Mouse (Mus musculus): ENCODE measurements around the gene Pde8b. TPM values are rescaled to one million over a fixed set of nuclear protein-coding genes. Genes with fewer than 3 reads are reported as not detected.

Pde8b gene
- polyA plus RNA-seq, 1 experiment: 1.2 TPM

GRCm38 (mm10) chr13:95058885-95059284, 191.3 kb downstream of the Pde8b start:
- Histone ChIP-seq H3K27me3 (ENCODE audit: control insufficient read depth, insufficient read depth, low read length, poor library complexity, severe bottlenecking) (no peaks in the 10 kb centered on the region), H3K9ac (ENCODE audit: low read depth, poor library complexity, severe bottlenecking) (no peak overlapping the region), H3K36me3 (ENCODE audit: control insufficient read depth, insufficient read depth, low read length, poor library complexity, severe bottlenecking) (no peaks in the 10 kb centered on the region), H3K4me1 (ENCODE audit: control insufficient read depth, insufficient read depth, low read length) (no peaks in the 10 kb centered on the region), H3K9me3 (replicated peaks; ENCODE audit: control insufficient read depth, insufficient read depth, low read length, poor library complexity, severe bottlenecking) (no peaks in the 10 kb centered on the region), H3K4me3 (ENCODE audit: low read depth, low read length) (no peak overlapping the region), H3K27ac (ENCODE audit: insufficient read depth, low read length) (no peak overlapping the region)
- TF ChIP-seq POLR2A (IDR thresholded peaks at IDR 0.05; ENCODE audit: insufficient read depth, low read length) (no peak), CTCF (IDR thresholded peaks at IDR 0.05; ENCODE audit: low read depth, low read length) (no peak), EP300 (IDR thresholded peaks at IDR 0.05; ENCODE audit: insufficient read depth, low read depth, low read length) (no peak)

DNA sequence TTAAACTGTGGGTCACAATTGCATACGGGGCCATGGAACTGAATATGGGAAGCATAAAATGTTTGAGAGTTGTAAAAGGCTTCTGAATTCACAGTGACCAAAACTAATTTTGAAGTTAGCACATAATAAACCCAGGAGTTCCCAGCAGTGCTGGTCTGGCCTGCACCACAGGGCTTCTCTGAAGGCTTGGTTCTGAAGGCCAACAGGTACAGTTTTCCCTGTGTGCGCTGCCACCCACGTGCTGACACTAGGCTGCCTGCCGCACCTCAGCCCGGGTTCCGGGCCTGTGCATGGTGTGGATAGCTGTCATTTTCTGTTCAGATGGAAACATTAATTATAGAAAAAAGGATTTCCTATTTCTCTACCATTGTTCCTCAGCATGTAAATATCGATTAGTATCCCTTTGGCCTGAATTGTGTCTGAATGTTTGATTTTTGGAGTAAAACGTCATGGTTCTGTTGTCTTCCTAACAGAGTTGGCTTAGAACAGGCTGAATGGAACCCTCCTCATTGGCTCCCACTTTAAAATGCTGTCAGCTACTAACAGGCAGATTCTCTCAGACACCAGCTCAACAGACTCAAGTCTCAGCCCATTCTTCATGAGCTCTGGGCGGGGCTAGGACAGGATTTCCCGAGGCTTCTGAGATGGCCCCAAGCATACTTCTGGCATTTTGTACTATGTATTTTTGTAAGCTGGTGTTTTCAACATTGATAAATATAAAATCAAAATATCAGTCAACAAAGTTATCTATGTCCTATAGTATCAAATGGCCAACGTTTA, 193.4 kb downstream of the Pde8b start:
- Histone ChIP-seq H3K4me3 (ENCODE audit: low read depth, low read length) (no peak overlapping the region), H3K9me3 (replicated peaks; ENCODE audit: control insufficient read depth, insufficient read depth, low read length, poor library complexity, severe bottlenecking) (no peaks in the 10 kb centered on the region), H3K4me1 (ENCODE audit: control insufficient read depth, insufficient read depth, low read length) (no peaks in the 10 kb centered on the region), H3K9ac (ENCODE audit: low read depth, poor library complexity, severe bottlenecking) (no peak overlapping the region), H3K36me3 (ENCODE audit: control insufficient read depth, insufficient read depth, low read length, poor library complexity, severe bottlenecking) (no peaks in the 10 kb centered on the region), H3K27me3 (ENCODE audit: control insufficient read depth, insufficient read depth, low read length, poor library complexity, severe bottlenecking) (no peaks in the 10 kb centered on the region), H3K27ac (ENCODE audit: insufficient read depth, low read length) (no peak overlapping the region)
- TF ChIP-seq EP300 (IDR thresholded peaks at IDR 0.05; ENCODE audit: insufficient read depth, low read depth, low read length) (no peak), CTCF (IDR thresholded peaks at IDR 0.05; ENCODE audit: low read depth, low read length) (no peak), POLR2A (IDR thresholded peaks at IDR 0.05; ENCODE audit: insufficient read depth, low read length) (no peak)

- no peaks in the 10 kb centered on the region for H3K27me3 ChIP-seq (ENCODE audit: control insufficient read depth, insufficient read depth, low read length, poor library complexity, severe bottlenecking)
- no peak overlapping the region for H3K9ac ChIP-seq (ENCODE audit: low read depth, poor library complexity, severe bottlenecking)
- H3K9me3 ChIP-seq (replicated peaks; ENCODE audit: control insufficient read depth, insufficient read depth, low read length, poor library complexity, severe bottlenecking): no peaks in the 10 kb centered on the region
- no peak overlapping the region for H3K4me3 ChIP-seq (ENCODE audit: low read depth, low read length)
- no peaks in the 10 kb centered on the region for H3K36me3 ChIP-seq (ENCODE audit: control insufficient read depth, insufficient read depth, low read length, poor library complexity, severe bottlenecking)
- no peak overlapping the region for H3K27ac ChIP-seq (ENCODE audit: insufficient read depth, low read length)
- H3K4me1 ChIP-seq (ENCODE audit: control insufficient read depth, insufficient read depth, low read length): no peaks in the 10 kb centered on the region
- TF ChIP-seq CTCF (IDR thresholded peaks at IDR 0.05; ENCODE audit: low read depth, low read length): no peak
- no peak for TF ChIP-seq EP300 (IDR thresholded peaks at IDR 0.05; ENCODE audit: insufficient read depth, low read depth, low read length)
- no peak for TF ChIP-seq POLR2A (IDR thresholded peaks at IDR 0.05; ENCODE audit: insufficient read depth, low read length)
These were observed 194.3 kb downstream of the Pde8b start for GRCm38 (mm10) chr13:95055742-95056388.

- TF ChIP-seq CTCF (IDR thresholded peaks at IDR 0.05; ENCODE audit: low read depth, low read length) (no peak), POLR2A (IDR thresholded peaks at IDR 0.05; ENCODE audit: insufficient read depth, low read length) (no peak), EP300 (IDR thresholded peaks at IDR 0.05; ENCODE audit: insufficient read depth, low read depth, low read length) (no peak)
- H3K27ac ChIP-seq (ENCODE audit: insufficient read depth, low read length): no peak overlapping the region
- H3K9ac ChIP-seq (ENCODE audit: low read depth, poor library complexity, severe bottlenecking): no peak overlapping the region
These were observed 197.7 kb downstream of the Pde8b start for GRCm38 (mm10) chr13:95052421-95052820.

DNA sequence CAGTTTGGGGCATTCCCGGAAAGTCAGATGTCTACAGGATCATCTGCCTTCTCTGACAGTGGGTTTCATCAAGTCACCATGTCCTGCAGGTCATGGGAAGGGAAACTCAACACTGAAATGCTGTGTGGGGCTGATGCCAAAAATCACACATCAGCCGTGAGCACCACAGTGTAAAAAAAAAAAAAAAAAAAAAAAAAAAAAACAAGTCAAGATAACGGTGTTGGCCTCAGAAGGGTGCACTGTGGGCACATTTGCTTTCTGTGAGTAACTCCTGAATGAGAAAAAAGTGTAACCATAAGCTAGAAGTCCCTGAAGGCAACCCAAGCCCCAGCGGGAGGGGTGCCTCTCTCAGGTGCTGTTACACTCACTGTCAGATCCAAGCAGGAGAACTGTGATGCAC, 199.7 kb downstream of the Pde8b start:
- H3K36me3 ChIP-seq (ENCODE audit: control insufficient read depth, insufficient read depth, low read length, poor library complexity, severe bottlenecking): no peaks in the 10 kb centered on the region
- H3K27ac ChIP-seq (ENCODE audit: insufficient read depth, low read length): no peak overlapping the region
- no peak for TF ChIP-seq POLR2A (IDR thresholded peaks at IDR 0.05; ENCODE audit: insufficient read depth, low read length)
- no peak for TF ChIP-seq CTCF (IDR thresholded peaks at IDR 0.05; ENCODE audit: low read depth, low read length)
- no peak for TF ChIP-seq EP300 (IDR thresholded peaks at IDR 0.05; ENCODE audit: insufficient read depth, low read depth, low read length)
- no peaks in the 10 kb centered on the region for H3K4me1 ChIP-seq (ENCODE audit: control insufficient read depth, insufficient read depth, low read length)
- no peak overlapping the region for H3K9ac ChIP-seq (ENCODE audit: low read depth, poor library complexity, severe bottlenecking)
- no peaks in the 10 kb centered on the region for H3K9me3 ChIP-seq (replicated peaks; ENCODE audit: control insufficient read depth, insufficient read depth, low read length, poor library complexity, severe bottlenecking)
- no peak overlapping the region for H3K4me3 ChIP-seq (ENCODE audit: low read depth, low read length)
- H3K27me3 ChIP-seq (ENCODE audit: control insufficient read depth, insufficient read depth, low read length, poor library complexity, severe bottlenecking): no peaks in the 10 kb centered on the region

More at GRCm38 (mm10) chr13:95052421-95052820, 197.7 kb downstream of the Pde8b start:
- H3K36me3 ChIP-seq (ENCODE audit: control insufficient read depth, insufficient read depth, low read length, poor library complexity, severe bottlenecking): no peaks in the 10 kb centered on the region
- no peaks in the 10 kb centered on the region for H3K27me3 ChIP-seq (ENCODE audit: control insufficient read depth, insufficient read depth, low read length, poor library complexity, severe bottlenecking)
- no peaks in the 10 kb centered on the region for H3K9me3 ChIP-seq (replicated peaks; ENCODE audit: control insufficient read depth, insufficient read depth, low read length, poor library complexity, severe bottlenecking)
- no peak overlapping the region for H3K4me3 ChIP-seq (ENCODE audit: low read depth, low read length)
- no peaks in the 10 kb centered on the region for H3K4me1 ChIP-seq (ENCODE audit: control insufficient read depth, insufficient read depth, low read length)

- peaks cover 4% of the 10 kb centered on the region for H3K4me1 ChIP-seq (ENCODE audit: control insufficient read depth, insufficient read depth, low read length)
- no peaks in the 10 kb centered on the region for H3K36me3 ChIP-seq (ENCODE audit: control insufficient read depth, insufficient read depth, low read length, poor library complexity, severe bottlenecking)
- H3K4me3 ChIP-seq (ENCODE audit: low read depth, low read length): no peak overlapping the region
- H3K27me3 ChIP-seq (ENCODE audit: control insufficient read depth, insufficient read depth, low read length, poor library complexity, severe bottlenecking): no peaks in the 10 kb centered on the region
- TF ChIP-seq CTCF (IDR thresholded peaks at IDR 0.05; ENCODE audit: low read depth, low read length) (no peak), POLR2A (IDR thresholded peaks at IDR 0.05; ENCODE audit: insufficient read depth, low read length) (no peak), EP300 (IDR thresholded peaks at IDR 0.05; ENCODE audit: insufficient read depth, low read depth, low read length) (no peak)
- no peak overlapping the region for H3K9ac ChIP-seq (ENCODE audit: low read depth, poor library complexity, severe bottlenecking)
- no peaks in the 10 kb centered on the region for H3K9me3 ChIP-seq (replicated peaks; ENCODE audit: control insufficient read depth, insufficient read depth, low read length, poor library complexity, severe bottlenecking)
- H3K27ac ChIP-seq (ENCODE audit: insufficient read depth, low read length): no peak overlapping the region
These were observed 206.0 kb downstream of the Pde8b start for GRCm38 (mm10) chr13:95044108-95044507.

All from ES-Bruce4 (cell line).